Mouse (Mus musculus): ENCODE measurements around the gene Man1a2.

Gene Man1a2

GRCm38 (mm10) chr3:100561561-100562175, 123.6 kb downstream of the Man1a2 start:
- no peak for DNase-seq

GRCm38 (mm10) chr3:100559431-100559830, 125.9 kb downstream of the Man1a2 start:
- DNase-seq = no peak

GRCm38 (mm10) chr3:100558211-100558708, 127.0 kb downstream of the Man1a2 start:
- no peak for DNase-seq

- DNase-seq = no peak
Observed at GRCm38 (mm10) chr3:100554843-100555242, 130.5 kb downstream of the Man1a2 start.

- DNase-seq = no peak
Observed at GRCm38 (mm10) chr3:100552171-100552570, 133.1 kb downstream of the Man1a2 start.

- no peak for DNase-seq
Observed at GRCm38 (mm10) chr3:100547913-100548292, 137.4 kb downstream of the Man1a2 start.

- DNase-seq = no peak
Observed at GRCm38 (mm10) chr3:100547162-100547912, 138.0 kb downstream of the Man1a2 start.

- DNase-seq = no peak
Observed at GRCm38 (mm10) chr3:100536686-100537085, 148.6 kb downstream of the Man1a2 start.

- DNase-seq = no peak
Observed at GRCm38 (mm10) chr3:100535902-100536301, 149.4 kb downstream of the Man1a2 start.

- DNase-seq = no peak
Observed at GRCm38 (mm10) chr3:100535298-100535697, 150.0 kb downstream of the Man1a2 start.

GRCm38 (mm10) chr3:100534394-100534793, 150.9 kb downstream of the Man1a2 start:
- DNase-seq = no peak

GRCm38 (mm10) chr3:100533429-100533828, 151.9 kb downstream of the Man1a2 start:
- no peak for DNase-seq

GRCm38 (mm10) chr3:100530919-100531318, 154.4 kb downstream of the Man1a2 start:
- no peak for DNase-seq

GRCm38 (mm10) chr3:100530244-100530788, 155.0 kb downstream of the Man1a2 start:
- no peak for DNase-seq

GRCm38 (mm10) chr3:100522671-100523070, 162.6 kb downstream of the Man1a2 start:
- no peak for DNase-seq

GRCm38 (mm10) chr3:100521626-100522025, 163.7 kb downstream of the Man1a2 start:
- no peak for DNase-seq

- no peak for DNase-seq
Observed at GRCm38 (mm10) chr3:100515754-100516141, 169.6 kb downstream of the Man1a2 start.

GRCm38 (mm10) chr3:100515093-100515753, 170.1 kb downstream of the Man1a2 start:
- DNase-seq = no peak

All from right cerebral cortex, postnatal 25 days (tissue).